Mouse (Mus musculus) neural tube, embryonic 14.5 days (tissue): Measurements from ENCODE around the gene Lemd1. TPM values are rescaled to one million over a fixed set of nuclear protein-coding genes. Genes with fewer than 3 reads are reported as not detected.

Experiments
- ATAC-seq: fragments of 200-750 bp; cut with Nextera tagmentation; 2 replicates; pipeline ENCODE4 v1.8.0; 2017; ENCODE audit warnings: low read depth, mild to moderate bottlenecking, moderate TSS enrichment, moderate library complexity
- H3K27ac ChIP-seq: fragments of 300-500 bp; sonication (generic); 2 replicates; pipeline ENCODE4 v1.5.1; 2014; ENCODE audit warnings: low read depth, mild to moderate bottlenecking, control low read depth, low read length, moderate library complexity, mixed read lengths
- H3K27me3 ChIP-seq: fragments of 300-500 bp; sonication (generic); 2 replicates; pipeline ENCODE4 v1.6.1; 2014; ENCODE audit warnings: low read length; ENCODE audit not compliant: control insufficient read depth, insufficient read depth
- H3K36me3 ChIP-seq: fragments of 300-500 bp; sonication (generic); 2 replicates; pipeline ENCODE4 v1.6.1; 2014; ENCODE audit warnings: low read length, mixed read lengths; ENCODE audit not compliant: control insufficient read depth, insufficient read depth
- H3K4me1 ChIP-seq: fragments of 300-500 bp; sonication (generic); 2 replicates; pipeline ENCODE4 v1.6.1; 2014; ENCODE audit warnings: low read length; ENCODE audit not compliant: control insufficient read depth, insufficient read depth
- H3K4me2 ChIP-seq: fragments of 300-500 bp; sonication (generic); 2 replicates; pipeline ENCODE4 v1.6.1; 2014; ENCODE audit warnings: mild to moderate bottlenecking, low read depth, low read length, control low read depth
- H3K4me3 ChIP-seq: fragments of 300-500 bp; sonication (generic); 2 replicates; pipeline ENCODE4 v1.5.1; 2014; ENCODE audit warnings: low read depth, low read length, control low read depth, mixed read lengths
- H3K9ac ChIP-seq: fragments of 300-500 bp; sonication (generic); replicated peaks from 2 replicates; pipeline ENCODE4 v1.6.1; 2014; ENCODE audit warnings: low read depth, mild to moderate bottlenecking, control low read depth, low read length, mixed read lengths
- H3K9me3 ChIP-seq: fragments of 300-500 bp; sonication (generic); 2 replicates; pipeline ENCODE4 v1.6.1; 2016; ENCODE audit warnings: low read length; ENCODE audit not compliant: control insufficient read depth
- WGBS: fragments of 180-500 bp; shearing (Covaris S2); extraction: QIAGEN DNeasy Blood & Tissue Kit; methylation state at CpG from one replicate; pipeline ENCODE4 v1.1.7; 2014; 5-methylcytosine and 5-hydroxymethylcytosine counted together
- polyA plus RNA-seq: library from polyadenylated mRNA; unstranded; fragments of >200 nt; fragmentation: Nextera tagmentation; extraction: Ambion mirVana; gene quantifications from 2 replicates; pipeline ENCODE4 v1.2.1, GENCODE M21; 2014

The Lemd1 gene
- polyA plus RNA-seq, 1 experiment from 2014 or later, result 25.3 TPM

- Histone ChIP-seq H3K4me1 (peaks cover 14% of the 10 kb centered on the region), H3K9me3 (no peaks in the 10 kb centered on the region), H3K27ac (no peak overlapping the region), H3K9ac (no peak overlapping the region), H3K4me2 (no peak overlapping the region), H3K36me3 (no peaks in the 10 kb centered on the region), H3K4me3 (no peak overlapping the region), H3K27me3 (no peaks in the 10 kb centered on the region)
- WGBS, result 63% methylated on average over 9 of the region's 9 CpGs
- ATAC-seq, result no peak
Measured at GRCm38 (mm10) chr1:132188442-132189066, 2.7 kb upstream of the Lemd1 start.

GRCm38 (mm10) chr1:132189231-132189630 lies 2.0 kb upstream of the Lemd1 start:
- peak overlapping the region; percentile 68 for H3K4me2 ChIP-seq
- H3K4me1 ChIP-seq, result peaks cover 20% of the 10 kb centered on the region
- WGBS, result 42% methylated on average over 4 of the region's 4 CpGs
- no peaks in the 10 kb centered on the region for H3K36me3 ChIP-seq
- H3K9ac ChIP-seq, result peak overlapping the region; percentile 99; the same call in 1 of the 2 replicates
- peak overlapping the region; percentile 99 for H3K27ac ChIP-seq
- no peaks in the 10 kb centered on the region for H3K9me3 ChIP-seq
- no peaks in the 10 kb centered on the region for H3K27me3 ChIP-seq
- no peak for ATAC-seq
- H3K4me3 ChIP-seq, result peak overlapping the region; percentile 94; the same call in 1 of the 2 replicates

GRCm38 (mm10) chr1:132190040-132190513 lies 1.2 kb upstream of the Lemd1 start:
- peak overlapping the region; percentile 99 for H3K9ac ChIP-seq
- no peaks in the 10 kb centered on the region for H3K27me3 ChIP-seq
- peaks cover 29% of the 10 kb centered on the region for H3K4me1 ChIP-seq
- peak; percentile 78 for ATAC-seq
- H3K4me2 ChIP-seq, result peak overlapping the region; percentile 68
- H3K4me3 ChIP-seq, result peak overlapping the region; percentile 94
- under 1% methylated on average over 39 of the region's 50 CpGs for WGBS
- no peaks in the 10 kb centered on the region for H3K36me3 ChIP-seq
- H3K9me3 ChIP-seq, result no peaks in the 10 kb centered on the region
- H3K27ac ChIP-seq, result peak overlapping the region; percentile 99

DNA sequence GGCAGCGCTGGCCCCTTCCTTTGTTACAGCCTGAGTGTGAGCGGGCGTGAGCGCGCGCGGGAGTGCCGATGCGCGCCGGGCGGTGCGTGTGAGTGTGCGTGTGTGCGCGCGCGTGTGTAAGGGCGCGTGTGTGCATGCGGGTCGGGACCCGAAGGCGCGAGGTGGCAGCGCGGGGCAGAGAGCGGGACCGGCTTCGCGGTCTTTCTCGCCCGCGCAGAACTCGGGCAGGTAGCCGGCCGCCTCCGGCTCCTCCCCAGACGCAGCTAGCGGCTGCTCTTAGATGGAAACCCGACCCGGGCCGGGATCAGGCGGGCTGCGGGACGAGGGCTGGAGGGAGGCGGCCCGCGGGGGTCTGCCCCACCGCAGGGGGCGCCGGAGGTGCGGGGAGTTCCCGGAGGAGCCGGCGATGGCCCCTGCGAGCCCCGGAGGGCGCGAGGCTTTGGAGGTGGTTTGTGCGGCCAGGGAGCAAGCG lies 574 bp upstream of the Lemd1 start:
- H3K27me3 ChIP-seq, result no peaks in the 10 kb centered on the region
- peak overlapping the region; percentile 68 for H3K4me2 ChIP-seq
- H3K9ac ChIP-seq, result peak overlapping the region; percentile 99
- no peaks in the 10 kb centered on the region for H3K9me3 ChIP-seq
- peak overlapping the region; percentile 94 for H3K4me3 ChIP-seq
- ATAC-seq, result peak; percentile 36
- peak overlapping the region; percentile 99 for H3K27ac ChIP-seq
- peaks cover 35% of the 10 kb centered on the region for H3K4me1 ChIP-seq
- H3K36me3 ChIP-seq, result no peaks in the 10 kb centered on the region
- WGBS, result under 1% methylated on average over 45 of the region's 62 CpGs

DNA sequence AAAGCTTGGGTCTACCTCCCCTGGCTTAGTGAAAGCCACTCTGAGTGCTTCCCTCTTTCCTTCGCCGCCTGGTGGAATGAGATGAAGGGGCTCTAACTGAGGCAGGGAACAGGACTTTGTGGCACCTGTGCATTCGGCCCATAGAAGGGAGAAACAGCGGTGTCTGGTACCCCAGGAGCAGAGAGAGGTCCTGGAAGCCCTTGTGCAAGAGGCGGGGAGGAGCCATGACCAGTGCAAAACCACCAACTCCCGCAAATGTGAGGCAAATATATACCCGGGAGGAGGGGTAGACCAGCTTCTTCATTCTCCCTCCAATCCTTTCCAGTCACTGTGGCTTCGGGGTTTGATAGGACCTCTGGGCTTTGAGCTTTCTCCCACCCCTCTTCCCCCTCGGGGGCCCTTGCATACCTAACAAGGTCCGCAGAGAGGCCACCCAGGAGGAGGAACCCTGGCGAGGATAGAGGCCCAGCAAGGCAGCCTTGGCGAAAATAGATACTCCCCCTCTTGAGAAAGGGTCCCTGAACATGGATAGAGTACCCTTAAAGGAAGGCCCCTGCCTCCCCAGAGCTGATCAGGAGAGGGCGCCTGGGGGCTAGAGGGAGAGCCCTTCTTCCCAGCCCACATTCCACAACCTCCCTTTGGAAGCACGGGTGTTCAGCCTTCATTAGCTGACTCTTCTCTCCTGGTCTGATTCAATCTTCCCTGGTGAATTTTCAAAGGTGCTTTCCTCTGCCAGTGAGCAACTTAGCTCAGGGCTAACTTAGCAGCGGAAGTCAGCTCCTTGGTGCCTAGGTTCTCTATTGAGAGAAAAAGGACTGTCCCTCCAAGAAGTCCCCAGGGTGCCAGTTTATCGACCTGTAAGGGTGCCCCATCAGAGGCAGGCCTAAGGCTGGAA lies 802 bp downstream of the Lemd1 start:
- Histone ChIP-seq H3K36me3 (no peaks in the 10 kb centered on the region), H3K4me3 (peak overlapping the region; percentile 94), H3K4me1 (peaks cover 47% of the 10 kb centered on the region), H3K9ac (peak overlapping the region; percentile 99), H3K4me2 (peak overlapping the region; percentile 68), H3K27ac (peak overlapping the region; percentile 99), H3K9me3 (no peaks in the 10 kb centered on the region), H3K27me3 (no peaks in the 10 kb centered on the region)
- ATAC-seq, result peak; percentile 26
- WGBS, result 2% methylated on average over 16 of the region's 16 CpGs

GRCm38 (mm10) chr1:132193806-132194205 lies 2.6 kb downstream of the Lemd1 start:
- H3K4me2 ChIP-seq, result peak overlapping the region; percentile 68
- WGBS, result 46% methylated on average over 3 of the region's 3 CpGs

DNA sequence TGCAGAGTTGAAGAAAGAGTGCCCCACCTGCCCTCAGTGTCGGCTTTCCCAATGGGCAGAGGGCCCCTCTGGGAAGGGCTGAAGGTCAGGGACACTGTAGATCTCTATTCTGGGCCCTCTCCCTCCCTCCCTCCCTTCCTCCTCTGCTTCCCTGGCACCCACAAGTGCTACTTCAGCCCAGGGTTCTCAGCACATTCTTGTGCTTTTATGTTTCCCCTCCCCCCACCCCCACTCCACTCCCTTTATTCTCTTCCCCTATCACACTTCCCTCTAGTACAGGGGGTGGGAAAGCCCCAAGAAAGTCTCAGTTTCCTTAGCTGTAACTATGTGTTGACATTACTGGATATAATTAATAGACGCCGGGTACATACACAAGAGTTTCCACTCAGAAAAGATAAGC lies 3.4 kb downstream of the Lemd1 start:
- peak overlapping the region; percentile 94; the same call in 1 of the 2 replicates for H3K4me3 ChIP-seq
- H3K4me2 ChIP-seq, result peak overlapping the region; percentile 68; the same call in 1 of the 2 replicates
- peaks cover 56% of the 10 kb centered on the region for H3K4me1 ChIP-seq
- H3K36me3 ChIP-seq, result no peaks in the 10 kb centered on the region
- H3K9me3 ChIP-seq, result no peaks in the 10 kb centered on the region
- 52% methylated on average over 3 of the region's 3 CpGs for WGBS
- H3K9ac ChIP-seq, result 0 out of 2 replicates have a peak overlapping the region, but pooled peaks have one; percentile 8
- no peak overlapping the region for H3K27ac ChIP-seq
- no peak for ATAC-seq
- no peaks in the 10 kb centered on the region for H3K27me3 ChIP-seq

More at GRCm38 (mm10) chr1:132193806-132194205, 2.6 kb downstream of the Lemd1 start:
- no peaks in the 10 kb centered on the region for H3K9me3 ChIP-seq
- no peak overlapping the region; the same call in 1 of the 2 replicates for H3K9ac ChIP-seq
- H3K27me3 ChIP-seq, result no peaks in the 10 kb centered on the region
- no peak overlapping the region for H3K27ac ChIP-seq
- no peaks in the 10 kb centered on the region for H3K36me3 ChIP-seq
- ATAC-seq, result no peak
- H3K4me1 ChIP-seq, result peaks cover 56% of the 10 kb centered on the region
- H3K4me3 ChIP-seq, result peak overlapping the region; percentile 94

- no peak overlapping the region for H3K4me3 ChIP-seq
- no peak overlapping the region for H3K9ac ChIP-seq
- H3K27me3 ChIP-seq, result no peaks in the 10 kb centered on the region
- H3K27ac ChIP-seq, result no peak overlapping the region
- 41% methylated on average over 9 of the region's 9 CpGs for WGBS
- ATAC-seq, result no peak
- no peaks in the 10 kb centered on the region for H3K9me3 ChIP-seq
- H3K4me2 ChIP-seq, result peak overlapping the region; percentile 68; the same call in 1 of the 2 replicates
- no peaks in the 10 kb centered on the region for H3K36me3 ChIP-seq
- H3K4me1 ChIP-seq, result peaks cover 59% of the 10 kb centered on the region
Measured at GRCm38 (mm10) chr1:132195100-132195499, 3.9 kb downstream of the Lemd1 start.
